Mouse (Mus musculus) embryonic facial prominence, embryonic 10.5 days (tissue): ENCODE measurements at regions not wholly inside any gene's neighbourhood (a gene's known extent, or its start where the extent isn't known, plus 50 kb on each side); places are given as distances from the start of the nearest gene placed in this dataset.

ENCODE experiments used
- DNase-seq: peaks from one replicate; pipeline ENCODE4 v3.0.0-alpha.2; 2017; ENCODE audit warnings: low spot score
- H3K27ac ChIP-seq: fragments of 300-500 bp; sonication (generic); replicated peaks from 2 replicates; pipeline ENCODE4 v1.5.1; 2016; ENCODE audit warnings: mild to moderate bottlenecking
- H3K27me3 ChIP-seq: fragments of 300-500 bp; sonication (generic); replicated peaks from 2 replicates; pipeline ENCODE4 v1.6.1; 2016; ENCODE audit warnings: low read depth, mild to moderate bottlenecking; ENCODE audit not compliant: poor library complexity, severe bottlenecking
- H3K36me3 ChIP-seq: fragments of 300-500 bp; sonication (generic); replicated peaks from 2 replicates; pipeline ENCODE4 v1.6.1; 2016; ENCODE audit warnings: mild to moderate bottlenecking, moderate library complexity
- H3K4me1 ChIP-seq: fragments of 300-500 bp; sonication (generic); 2 replicates; pipeline ENCODE4 v1.6.1; 2016
- H3K4me3 ChIP-seq: fragments of 300-500 bp; sonication (generic); 2 replicates; pipeline ENCODE4 v1.5.1; 2016; ENCODE audit warnings: mild to moderate bottlenecking, moderate library complexity
- H3K9me3 ChIP-seq: fragments of 300-500 bp; sonication (generic); 2 replicates; pipeline ENCODE4 v1.6.1; 2016; ENCODE audit warnings: mild to moderate bottlenecking
- WGBS: fragments of 180-500 bp; shearing (Covaris S2); methylation state at CpG from one replicate; pipeline ENCODE4 v1.1.7; 2016; 5-methylcytosine and 5-hydroxymethylcytosine counted together

GRCm38 (mm10) chr10:60934297-60935286 lies 103.2 kb upstream of the Unc5b start:
- Histone ChIP-seq H3K9me3 (no peaks in the 10 kb centered on the region), H3K27me3 (peaks cover 49% of the 10 kb centered on the region), H3K4me1 (peaks cover 66% of the 10 kb centered on the region), H3K36me3 (no peaks in the 10 kb centered on the region), H3K4me3 (no peak overlapping the region), H3K27ac (peak overlapping the region; percentile 3; the same call in 1 of the 2 replicates)
- WGBS: 55% methylated on average over 13 of the region's 13 CpGs
- no peak for DNase-seq

GRCm38 (mm10) chr10:60933891-60934290 lies 102.5 kb upstream of the Unc5b start:
- H3K27ac ChIP-seq: no peak overlapping the region; the same call in 1 of the 2 replicates
- peaks cover 56% of the 10 kb centered on the region for H3K27me3 ChIP-seq
- H3K4me3 ChIP-seq: no peak overlapping the region
- no peaks in the 10 kb centered on the region for H3K9me3 ChIP-seq
- DNase-seq: no peak
- H3K4me1 ChIP-seq: peaks cover 66% of the 10 kb centered on the region
- 47% methylated on average over 7 of the region's 7 CpGs for WGBS
- no peaks in the 10 kb centered on the region for H3K36me3 ChIP-seq

- Histone ChIP-seq H3K4me1 (peaks cover 69% of the 10 kb centered on the region), H3K9me3 (no peaks in the 10 kb centered on the region), H3K27ac (no peak overlapping the region), H3K27me3 (peaks cover 65% of the 10 kb centered on the region), H3K4me3 (no peak overlapping the region), H3K36me3 (no peaks in the 10 kb centered on the region)
- no peak for DNase-seq
- WGBS: 36% methylated on average over 3 of the region's 3 CpGs
Measured at GRCm38 (mm10) chr10:60932855-60933254, 101.5 kb upstream of the Unc5b start.

GRCm38 (mm10) chr10:60931891-60932378 lies 100.6 kb upstream of the Unc5b start:
- Histone ChIP-seq H3K9me3 (no peaks in the 10 kb centered on the region), H3K27me3 (peaks cover 65% of the 10 kb centered on the region), H3K36me3 (no peaks in the 10 kb centered on the region), H3K4me1 (peaks cover 60% of the 10 kb centered on the region), H3K4me3 (no peak overlapping the region), H3K27ac (no peak overlapping the region)
- 63% methylated on average over 22 of the region's 22 CpGs for WGBS
- DNase-seq: peak; percentile 37

- peaks cover 68% of the 10 kb centered on the region for H3K27me3 ChIP-seq
- WGBS: 75% methylated on average over 7 of the region's 7 CpGs
- DNase-seq: no peak
- H3K4me3 ChIP-seq: no peak overlapping the region
- no peaks in the 10 kb centered on the region for H3K36me3 ChIP-seq
- H3K4me1 ChIP-seq: peaks cover 49% of the 10 kb centered on the region
- no peak overlapping the region for H3K27ac ChIP-seq
- H3K9me3 ChIP-seq: no peaks in the 10 kb centered on the region
Measured at GRCm38 (mm10) chr10:60928646-60929045, 97.3 kb upstream of the Unc5b start.

- Histone ChIP-seq H3K27me3 (peaks cover 73% of the 10 kb centered on the region), H3K27ac (no peak overlapping the region), H3K4me1 (peaks cover 45% of the 10 kb centered on the region), H3K36me3 (no peaks in the 10 kb centered on the region), H3K9me3 (no peaks in the 10 kb centered on the region), H3K4me3 (no peak overlapping the region)
- 76% methylated on average over 8 of the region's 8 CpGs for WGBS
- no peak for DNase-seq
Measured at GRCm38 (mm10) chr10:60928164-60928563, 96.8 kb upstream of the Unc5b start.

- Histone ChIP-seq H3K9me3 (no peaks in the 10 kb centered on the region), H3K27ac (no peak overlapping the region), H3K36me3 (no peaks in the 10 kb centered on the region), H3K4me3 (no peak overlapping the region), H3K27me3 (peaks cover 88% of the 10 kb centered on the region), H3K4me1 (peaks cover 30% of the 10 kb centered on the region)
- 85% methylated on average over 12 of the region's 12 CpGs for WGBS
- DNase-seq: no peak
Measured at GRCm38 (mm10) chr10:60926632-60927031, 95.3 kb upstream of the Unc5b start.

GRCm38 (mm10) chr10:60925644-60926043 lies 94.3 kb upstream of the Unc5b start:
- DNase-seq: no peak
- Histone ChIP-seq H3K36me3 (no peaks in the 10 kb centered on the region), H3K27me3 (peaks cover 88% of the 10 kb centered on the region), H3K4me3 (no peak overlapping the region), H3K27ac (no peak overlapping the region), H3K9me3 (no peaks in the 10 kb centered on the region), H3K4me1 (peaks cover 26% of the 10 kb centered on the region)
- 58% methylated on average over 2 of the region's 2 CpGs for WGBS

- Histone ChIP-seq H3K4me3 (no peak overlapping the region), H3K4me1 (peaks cover 26% of the 10 kb centered on the region), H3K27ac (no peak overlapping the region), H3K9me3 (no peaks in the 10 kb centered on the region), H3K27me3 (peaks cover 93% of the 10 kb centered on the region), H3K36me3 (no peaks in the 10 kb centered on the region)
- no peak for DNase-seq
- WGBS: 33% methylated on average over 2 of the region's 2 CpGs
Measured at GRCm38 (mm10) chr10:60925198-60925597, 93.8 kb upstream of the Unc5b start.

GRCm38 (mm10) chr10:60923806-60924205 lies 92.4 kb upstream of the Unc5b start:
- no peak for DNase-seq
- H3K27me3 ChIP-seq: peaks cover 91% of the 10 kb centered on the region
- no peak overlapping the region for H3K27ac ChIP-seq
- H3K4me3 ChIP-seq: no peak overlapping the region
- no peaks in the 10 kb centered on the region for H3K36me3 ChIP-seq
- H3K9me3 ChIP-seq: no peaks in the 10 kb centered on the region
- 41% methylated on average over 11 of the region's 11 CpGs for WGBS
- peaks cover 24% of the 10 kb centered on the region for H3K4me1 ChIP-seq

GRCm38 (mm10) chr10:60920621-60921020 lies 89.2 kb upstream of the Unc5b start:
- H3K36me3 ChIP-seq: no peaks in the 10 kb centered on the region
- DNase-seq: no peak
- peaks cover 60% of the 10 kb centered on the region for H3K27me3 ChIP-seq
- WGBS: 100% methylated on average over 1 of the region's 1 CpGs
- H3K9me3 ChIP-seq: no peaks in the 10 kb centered on the region
- no peak overlapping the region for H3K27ac ChIP-seq
- H3K4me3 ChIP-seq: no peak overlapping the region
- peaks cover 41% of the 10 kb centered on the region for H3K4me1 ChIP-seq

- Histone ChIP-seq H3K36me3 (no peaks in the 10 kb centered on the region), H3K27me3 (peaks cover 45% of the 10 kb centered on the region), H3K9me3 (no peaks in the 10 kb centered on the region), H3K27ac (0 out of 2 replicates have a peak overlapping the region, but pooled peaks have one; percentile 35), H3K4me3 (no peak overlapping the region), H3K4me1 (peaks cover 27% of the 10 kb centered on the region)
- WGBS: 14% methylated on average over 8 of the region's 8 CpGs
- peak; percentile 48 for DNase-seq
Measured at GRCm38 (mm10) chr10:60918020-60918419, 86.6 kb upstream of the Unc5b start.

- Histone ChIP-seq H3K4me3 (no peak overlapping the region), H3K4me1 (peaks cover 27% of the 10 kb centered on the region), H3K9me3 (no peaks in the 10 kb centered on the region), H3K27ac (no peak overlapping the region), H3K27me3 (peaks cover 13% of the 10 kb centered on the region), H3K36me3 (no peaks in the 10 kb centered on the region)
- DNase-seq: peak; percentile 68
- WGBS: 24% methylated on average over 7 of the region's 7 CpGs
Measured at GRCm38 (mm10) chr10:60914391-60914790, 83.0 kb upstream of the Unc5b start.
